Mouse (Mus musculus) adrenal gland, adult 2 months (tissue): ENCODE measurements around the gene Cabs1. TPM values are rescaled to one million over a fixed set of nuclear protein-coding genes. Genes with fewer than 3 reads are reported as not detected.

ENCODE experiments used
- DNase-seq: peaks from one replicate; pipeline ENCODE4 v3.0.0; 2021
- long read RNA-seq: library from polyadenylated mRNA; stranded (forward); transcript quantifications from one replicate; pipeline ENCODE4 v2.0.0, GENCODE M21; 2021
- polyA plus RNA-seq: library from polyadenylated mRNA; depleted of rRNA; stranded (reverse); fragments of >200 nt; gene quantifications from 2 replicates; pipeline ENCODE4 v1.2.3, GENCODE M21; 2012; rRNA removed
- total RNA-seq, 2 experiments: library from RNA; stranded (reverse); gene quantifications; 2 replicates each; pipeline ENCODE4 v1.2.3; 2021

Cabs1 gene
- total RNA-seq = not detected
- not detected in 2 replicates for polyA plus RNA-seq
- long read RNA-seq = 0 reads

DNA sequence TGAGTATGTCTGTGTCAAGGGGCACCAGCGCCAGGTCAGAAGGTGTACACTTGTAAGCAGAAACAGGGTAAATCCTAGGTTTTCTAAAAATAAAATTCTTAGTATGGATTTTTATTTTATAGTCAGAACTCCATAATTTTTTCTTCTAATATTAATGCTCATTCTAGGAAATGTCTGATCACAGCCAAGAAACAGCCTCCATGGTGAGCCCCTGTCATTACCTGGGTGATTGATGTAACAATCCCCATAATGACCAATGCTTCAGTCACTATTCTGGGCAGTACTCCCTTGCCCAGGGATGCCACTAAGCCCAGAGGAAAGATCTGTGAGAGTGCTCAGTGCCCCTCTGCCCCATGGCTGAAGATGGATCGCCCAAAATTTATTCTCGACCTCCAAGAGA, at the start of gene Cabs1:
Cabs1 (plus strand) TSS at position 301 of the 400 bp plus-strand sequence.
- DNase-seq = no peak

DNA sequence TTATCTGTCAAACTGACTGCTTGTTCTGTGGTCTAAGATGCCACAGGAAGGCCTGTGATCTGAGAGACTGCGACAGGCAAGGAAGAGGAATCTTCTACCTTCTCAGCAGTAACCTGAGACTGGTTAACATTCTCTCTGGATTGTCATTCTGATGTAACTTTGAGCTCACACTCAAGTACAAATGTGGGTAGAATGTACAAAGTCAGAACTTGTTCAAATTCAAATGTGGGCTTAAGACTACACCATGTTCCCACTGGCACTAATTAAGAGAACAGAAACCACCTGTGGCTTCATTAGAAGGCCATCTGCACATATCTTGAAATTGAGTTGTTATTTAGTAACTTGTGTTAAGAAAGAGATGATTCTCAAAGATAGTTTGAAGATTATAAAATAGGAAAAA, 47.6 kb upstream of the Cabs1 start:
- no peak for DNase-seq

DNA sequence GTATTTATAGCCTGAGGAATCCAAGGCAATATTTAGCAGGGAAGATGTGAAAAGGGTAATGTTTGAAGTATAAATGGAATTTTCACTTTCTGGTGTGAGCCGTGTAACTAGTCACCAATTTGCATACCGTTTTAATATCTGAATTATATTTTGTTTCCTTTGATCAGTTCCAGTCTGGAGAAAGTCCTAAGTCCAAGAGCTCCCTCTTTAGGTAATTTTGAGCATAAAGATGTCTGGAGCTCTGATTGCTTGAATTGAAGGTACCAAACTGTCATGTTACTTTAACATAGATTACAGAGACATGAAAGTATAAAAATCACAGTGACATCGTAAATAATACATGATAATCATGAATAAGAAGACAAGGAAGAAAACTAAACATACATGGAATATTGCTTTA, 38.5 kb upstream of the Cabs1 start:
- no peak for DNase-seq

DNA sequence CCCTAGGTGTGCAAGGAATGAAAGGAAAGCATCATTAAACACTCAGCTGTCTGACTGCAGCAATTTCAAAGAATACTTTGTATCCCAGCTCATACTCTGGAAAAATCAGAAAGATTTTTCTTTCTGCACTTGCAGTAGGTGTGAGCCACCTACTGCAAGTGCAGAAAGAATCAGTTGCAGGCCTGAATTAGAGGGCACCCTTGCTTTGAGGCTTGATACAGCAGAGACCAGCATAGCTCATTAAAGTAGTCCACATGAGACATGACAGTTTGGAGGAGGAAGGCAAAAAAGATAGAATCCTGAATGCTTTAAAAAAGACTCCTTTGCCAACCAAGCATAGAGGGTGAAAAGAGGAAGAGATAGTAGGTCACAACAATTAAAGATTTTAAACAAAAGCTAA, 36.7 kb upstream of the Cabs1 start:
- DNase-seq = no peak

DNA sequence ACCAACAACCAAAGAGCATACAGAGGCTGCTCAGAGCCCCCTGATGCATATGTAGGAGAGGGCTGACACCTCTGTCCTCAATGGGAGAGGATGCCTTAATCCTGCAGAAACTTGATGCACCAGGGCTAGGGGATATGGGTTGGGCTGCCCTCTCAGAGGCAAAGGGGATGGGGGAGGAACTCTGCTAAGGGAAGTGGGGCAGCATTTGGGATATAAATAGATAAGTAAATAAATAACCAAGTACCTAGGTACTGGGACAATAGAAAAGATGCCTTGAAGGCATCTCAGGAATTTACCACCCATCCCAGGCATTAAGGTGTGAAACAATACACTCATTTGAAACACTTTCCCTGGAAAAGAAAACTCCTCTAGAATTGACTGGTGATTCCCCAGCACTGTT, 27.4 kb upstream of the Cabs1 start:
- DNase-seq = no peak

DNA sequence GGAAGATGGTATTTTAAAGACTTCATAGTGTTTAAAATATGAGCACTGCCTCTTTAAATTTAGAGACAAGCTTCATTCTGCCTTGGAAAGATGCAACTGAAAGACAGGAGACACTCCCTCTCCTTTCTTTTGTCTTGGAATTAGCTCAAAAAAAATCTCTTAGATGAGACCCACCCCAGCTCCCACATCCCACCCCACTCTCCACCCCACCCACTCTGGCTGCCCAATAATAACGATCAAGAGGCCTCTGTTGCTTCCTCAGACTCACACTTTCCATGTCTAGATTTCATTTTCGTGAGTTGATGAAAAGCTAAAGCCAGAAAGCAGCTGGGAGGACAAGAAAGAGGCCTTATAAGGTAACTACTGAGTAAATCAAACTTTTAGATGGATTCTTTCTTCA, 10.0 kb upstream of the Cabs1 start, which contains the start of the genes 2310003L06Rik and Gm28434:
2310003L06Rik (plus strand) TSS at position 259 of the 400 bp plus-strand sequence.
Gm28434 (plus strand) TSS at position 317 of the 400 bp plus-strand sequence.
- no peak for DNase-seq

DNA sequence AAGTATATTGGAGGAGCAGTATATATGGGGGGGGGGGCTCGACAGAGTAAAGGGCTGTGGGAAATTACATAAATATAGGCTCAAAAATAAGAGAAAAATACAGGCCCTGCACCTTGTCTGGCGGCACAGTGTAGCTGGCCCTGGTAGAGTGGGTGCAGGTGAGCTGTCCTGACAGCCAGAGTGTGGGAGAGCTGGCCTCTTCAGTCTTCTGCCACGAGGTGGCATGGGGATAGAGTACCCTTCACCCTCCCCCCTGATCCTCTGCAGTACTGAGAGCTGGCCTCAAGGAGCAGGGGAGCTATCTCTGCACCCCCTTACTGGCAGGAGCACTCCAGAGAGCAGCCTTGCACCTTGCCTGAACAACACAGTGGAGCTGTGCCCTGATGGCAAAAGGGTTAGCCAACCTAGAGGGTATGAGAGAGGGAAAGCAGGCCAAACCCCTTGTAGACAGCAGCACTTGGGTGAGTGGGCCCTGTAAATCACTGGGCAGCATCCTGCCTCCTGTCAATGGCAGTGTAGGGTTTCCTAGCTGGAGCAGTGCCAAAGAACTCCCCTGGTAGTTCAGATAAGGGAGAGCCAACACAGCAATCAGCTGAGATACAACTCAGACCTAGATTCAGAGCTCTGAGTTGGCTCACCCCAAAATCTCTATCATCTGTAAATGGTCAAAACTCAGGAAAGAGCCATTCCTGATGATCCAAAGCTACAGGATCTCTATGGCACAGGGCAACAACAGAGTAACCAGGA, 3.4 kb downstream of the Cabs1 start:
- no peak for DNase-seq

DNA sequence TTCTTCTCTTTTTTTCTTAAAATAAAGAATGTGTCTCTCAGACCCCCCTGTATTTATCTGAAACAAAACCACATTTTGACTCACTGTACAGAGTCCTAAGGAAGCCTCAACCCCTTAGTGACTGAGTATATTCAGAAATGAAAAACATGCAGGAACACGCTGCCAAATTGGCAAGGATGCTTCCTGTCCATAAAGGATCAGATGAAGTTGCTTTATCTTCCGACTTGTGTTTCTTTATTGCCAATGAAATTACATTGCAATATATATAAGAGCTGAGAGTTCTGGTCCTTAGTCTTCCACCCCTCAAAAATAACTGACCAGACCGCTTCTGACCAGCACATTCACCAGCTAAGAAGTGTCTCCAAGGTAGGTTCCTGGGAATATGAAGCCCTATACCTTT, 23.0 kb downstream of the Cabs1 start, which contains the start of gene Smr3a:
Smr3a (plus strand) TSS at position 301 of the 400 bp plus-strand sequence.
- DNase-seq = no peak

DNA sequence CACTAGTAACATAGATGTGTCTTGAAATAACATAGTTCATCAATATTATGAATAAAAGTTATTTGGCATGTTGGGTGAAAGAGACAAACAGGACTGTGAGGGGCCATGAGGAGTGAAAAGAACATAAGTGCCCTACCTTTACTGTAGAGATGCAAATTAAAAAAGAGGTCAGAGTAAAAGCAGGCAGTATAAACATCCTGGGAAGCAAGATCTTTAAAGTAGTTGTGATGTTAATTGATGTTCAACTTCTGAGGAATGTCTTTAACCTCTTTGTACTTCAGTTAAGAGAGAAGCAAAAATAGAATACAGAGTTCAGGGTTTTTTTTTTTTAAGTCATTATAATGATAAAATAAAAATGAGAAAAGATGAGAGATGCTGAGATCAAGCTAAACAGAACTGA, 26.0 kb downstream of the Cabs1 start:
- no peak for DNase-seq

Other genes starting within 250 kb of the Cabs1 start
- not detected for gene Csn1s2a, start 204.9 kb upstream of the Cabs1 start, total RNA-seq
- gene Csn1s2a, start 204.9 kb upstream of the Cabs1 start, polyA plus RNA-seq = not detected in 2 replicates
- gene Csn1s2b, start 171.4 kb upstream of the Cabs1 start, total RNA-seq = not detected
- not detected in 2 replicates for gene Csn1s2b, start 171.4 kb upstream of the Cabs1 start, polyA plus RNA-seq
- gene Prr27, start 153.8 kb upstream of the Cabs1 start, total RNA-seq = not detected
- gene Prr27, start 153.8 kb upstream of the Cabs1 start, polyA plus RNA-seq = not detected in 2 replicates
- gene Odam, start 94.4 kb upstream of the Cabs1 start, total RNA-seq = not detected
- not detected in 2 replicates for gene Odam, start 94.4 kb upstream of the Cabs1 start, polyA plus RNA-seq
- not detected for gene Csn3, start 53.9 kb upstream of the Cabs1 start, total RNA-seq
- gene Csn3, start 53.9 kb upstream of the Cabs1 start, polyA plus RNA-seq = not detected in 2 replicates
- gene 2310003L06Rik, start 10.0 kb upstream of the Cabs1 start, total RNA-seq = not detected
- not detected in 2 replicates for gene 2310003L06Rik, start 10.0 kb upstream of the Cabs1 start, polyA plus RNA-seq
- gene Gm28434, start 9.9 kb upstream of the Cabs1 start, total RNA-seq = not detected
- gene Gm28434, start 9.9 kb upstream of the Cabs1 start, polyA plus RNA-seq = not detected in 2 replicates
- not detected for gene Smr3a, start 23.1 kb downstream of the Cabs1 start, total RNA-seq
- not detected in 2 replicates for gene Smr3a, start 23.1 kb downstream of the Cabs1 start, polyA plus RNA-seq
- gene Smr2, start 107.1 kb downstream of the Cabs1 start, total RNA-seq = not detected
- not detected in 2 replicates for gene Smr2, start 107.1 kb downstream of the Cabs1 start, polyA plus RNA-seq
- not detected for gene Gm11116, start 132.1 kb downstream of the Cabs1 start, total RNA-seq
- not detected in 2 replicates for gene Gm11116, start 132.1 kb downstream of the Cabs1 start, polyA plus RNA-seq
- not detected for gene Gm11115, start 174.7 kb downstream of the Cabs1 start, total RNA-seq
- gene Gm11115, start 174.7 kb downstream of the Cabs1 start, polyA plus RNA-seq = not detected in 2 replicates